Mouse (Mus musculus) MEL-GATA-1-ER (cell line): Measurements from ENCODE around the gene Brca1.
"Not testable (repeated sequence)": the region's sequence is repeated elsewhere in the genome, so short reads cannot be mapped to it uniquely, and the experiment has no call there.

ENCODE experiments used
- DNase-seq: peaks from one replicate; pipeline ENCODE4 v3.0.0-alpha.2; 2012; ENCODE audit warnings: low read depth; ENCODE audit errors: extremely low read depth

Brca1 gene

DNA sequence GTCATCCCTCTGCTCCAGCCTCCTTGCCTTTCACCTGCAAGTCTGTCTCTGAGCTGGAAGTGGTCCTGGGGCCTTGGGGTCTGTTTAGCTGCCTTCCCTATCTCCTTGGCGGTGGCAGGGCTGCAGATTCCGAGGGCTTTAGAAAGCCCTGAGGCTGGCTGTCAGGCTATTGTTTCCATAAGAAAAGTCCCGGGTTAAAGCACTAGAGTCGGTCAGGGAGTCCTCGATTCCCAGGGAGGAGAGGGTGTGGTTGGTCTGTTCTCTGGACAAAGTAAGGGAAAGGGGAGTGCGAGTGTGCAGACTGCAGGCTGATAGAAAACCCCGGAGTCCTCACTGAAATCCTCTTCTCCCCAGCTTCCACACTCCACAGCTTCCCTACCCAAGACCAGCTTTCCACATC lies 81.5 kb downstream of the Brca1 start:
- DNase-seq, result no peak

DNA sequence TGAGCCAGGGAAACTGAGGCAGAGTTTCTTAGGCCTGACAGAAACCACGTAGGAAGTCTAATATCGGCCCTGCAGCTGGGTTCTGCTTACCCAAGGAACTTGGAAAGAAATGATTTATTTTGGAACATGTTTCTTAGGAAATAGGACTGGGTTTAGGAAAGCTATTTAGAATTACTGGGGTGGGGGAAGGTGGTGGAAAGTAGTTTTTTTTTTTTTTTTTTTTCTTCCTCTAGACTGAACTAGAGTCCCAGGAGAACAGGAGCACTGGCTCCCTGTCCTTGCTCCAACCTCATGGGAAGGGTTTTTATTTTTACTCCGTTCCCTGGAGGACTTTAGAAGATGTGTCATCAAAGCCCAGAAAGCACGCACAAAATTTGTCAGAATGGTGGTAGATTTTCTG lies 82.6 kb downstream of the Brca1 start:
- DNase-seq, result no peak

DNA sequence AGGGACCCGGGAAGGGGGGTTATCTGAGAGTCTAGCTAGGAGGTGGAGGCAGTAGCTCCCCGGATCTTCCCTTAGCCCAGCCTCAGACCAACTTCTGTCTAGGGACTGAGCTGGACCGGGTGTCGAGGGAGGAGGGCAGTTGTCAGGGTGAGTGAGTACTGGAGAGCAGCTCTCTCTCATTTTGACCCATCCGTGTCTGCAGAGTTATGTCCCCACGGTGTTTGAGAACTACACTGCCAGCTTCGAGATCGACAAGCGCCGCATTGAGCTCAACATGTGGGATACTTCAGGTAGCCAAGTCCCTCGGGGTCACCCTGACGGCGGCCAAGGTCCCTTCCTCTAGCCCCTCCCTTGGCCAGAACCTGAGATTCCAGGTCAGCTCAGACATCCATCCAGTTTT lies 83.0 kb downstream of the Brca1 start:
- DNase-seq, result no peak

DNA sequence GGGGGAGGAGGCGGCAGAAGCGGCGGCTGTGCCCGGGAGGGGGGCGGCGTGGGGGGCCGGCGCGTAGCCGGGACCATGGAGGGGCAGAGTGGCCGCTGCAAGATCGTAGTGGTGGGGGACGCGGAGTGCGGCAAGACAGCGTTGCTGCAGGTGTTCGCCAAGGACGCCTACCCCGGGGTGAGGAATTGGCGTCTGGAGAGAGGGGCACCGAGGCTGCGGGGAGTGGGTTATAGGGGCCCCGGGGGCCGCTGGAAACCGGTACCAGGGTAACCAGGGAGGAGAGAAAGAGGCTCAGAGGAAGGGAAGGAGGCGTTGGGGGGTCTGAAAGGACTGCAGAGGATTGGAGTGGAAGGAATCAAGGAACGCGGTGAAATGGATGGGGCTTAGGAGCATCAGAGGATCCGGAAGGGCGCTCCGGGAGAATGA lies 83.5 kb downstream of the Brca1 start:
- no peak for DNase-seq

DNA sequence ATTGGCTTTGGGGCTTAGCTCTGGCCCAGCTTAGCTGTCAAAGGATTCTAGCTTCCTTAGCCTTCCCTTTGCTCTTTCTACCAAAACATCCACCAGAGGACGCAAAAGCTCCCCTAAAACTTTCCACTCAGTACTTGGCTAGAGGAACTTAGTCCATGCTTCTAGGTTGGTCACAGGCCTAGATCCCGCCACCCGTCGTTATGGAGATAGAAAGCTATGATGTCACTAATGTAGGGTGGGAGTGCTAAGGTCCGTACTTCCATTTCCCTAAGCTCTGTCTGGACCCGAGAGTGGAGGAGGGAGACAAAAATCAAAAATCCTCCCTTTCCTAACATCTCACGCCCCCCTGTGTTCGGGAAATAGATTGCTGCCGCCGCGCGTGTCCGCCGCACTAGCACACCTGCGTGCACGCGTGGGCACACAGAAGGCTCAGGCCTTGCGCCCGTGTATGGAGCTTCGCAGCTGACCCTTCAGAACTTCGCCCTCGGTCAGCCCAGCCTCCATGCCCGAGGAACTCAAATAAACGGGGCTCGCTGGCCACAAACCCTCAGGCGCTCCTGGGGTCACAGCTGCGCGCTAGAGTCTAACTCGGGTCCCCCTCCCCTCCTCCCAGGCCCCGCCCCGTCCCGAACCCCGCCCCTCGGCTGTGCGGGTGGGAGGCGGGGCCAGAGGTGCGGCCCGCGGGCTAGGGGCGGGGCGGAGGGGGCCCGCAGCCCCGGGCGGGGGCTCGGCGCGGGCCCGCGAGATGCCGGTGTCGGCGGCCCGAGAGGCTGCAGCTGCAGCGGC lies 84.1 kb downstream of the Brca1 start:
- peak; percentile 93 for DNase-seq

DNA sequence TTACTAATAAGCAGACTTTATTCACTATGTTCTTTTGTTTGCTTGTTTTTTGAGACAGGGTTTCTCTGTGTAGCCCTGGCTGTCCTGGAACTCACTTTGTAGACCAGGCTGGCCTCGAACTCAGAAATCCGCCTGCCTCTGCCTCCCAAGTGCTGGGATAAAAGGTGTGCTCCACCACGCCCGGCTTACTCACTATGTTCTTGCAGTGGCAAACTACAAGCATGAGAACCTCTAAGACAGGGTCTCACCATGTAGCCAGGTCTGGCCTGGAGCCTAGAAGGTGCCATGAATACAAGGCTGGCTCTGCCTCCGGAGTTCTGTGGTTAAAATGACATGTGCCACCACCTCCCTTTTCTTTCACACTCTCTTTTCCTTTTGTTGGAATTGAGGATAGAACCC lies 85.2 kb downstream of the Brca1 start:
- DNase-seq, result not testable (repeated sequence)

DNA sequence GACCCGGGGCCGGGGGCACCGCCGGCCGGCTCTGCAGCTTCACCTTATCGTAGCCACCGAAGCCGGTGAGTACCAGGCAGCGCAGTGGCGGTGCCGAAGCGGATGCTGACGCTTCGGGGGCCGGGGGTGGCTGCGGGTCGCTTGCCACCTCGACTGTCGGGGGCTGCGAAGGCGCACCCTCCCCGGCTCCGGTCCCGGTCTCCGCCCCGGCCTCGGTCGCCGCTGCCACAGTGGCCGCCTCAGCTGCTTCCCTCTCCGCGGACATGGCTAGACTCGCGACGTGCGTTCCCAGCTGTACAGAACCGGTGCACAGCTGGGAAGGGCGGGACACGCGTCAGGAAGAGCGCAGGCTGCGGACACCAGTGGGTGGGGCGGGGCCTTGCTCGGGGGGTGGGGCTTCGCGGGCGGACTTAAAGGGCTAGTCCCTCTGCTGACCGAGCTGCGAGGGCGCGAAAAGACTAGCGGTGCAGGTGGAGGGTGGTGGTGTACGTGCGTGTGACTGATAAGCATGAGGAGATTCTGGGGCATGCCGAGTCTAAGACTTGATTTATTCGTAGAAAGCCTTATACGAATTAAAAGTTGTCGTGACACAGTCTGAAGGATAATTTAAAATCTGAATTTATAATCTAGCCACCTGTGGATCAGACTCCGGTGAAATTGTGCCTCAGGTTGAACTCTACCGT lies 85.7 kb downstream of the Brca1 start, which contains the start of gene Vat1:
Gene Vat1 (minus strand): TSS at position 362 of the 683 bp plus-strand sequence.
- no peak for DNase-seq

DNA sequence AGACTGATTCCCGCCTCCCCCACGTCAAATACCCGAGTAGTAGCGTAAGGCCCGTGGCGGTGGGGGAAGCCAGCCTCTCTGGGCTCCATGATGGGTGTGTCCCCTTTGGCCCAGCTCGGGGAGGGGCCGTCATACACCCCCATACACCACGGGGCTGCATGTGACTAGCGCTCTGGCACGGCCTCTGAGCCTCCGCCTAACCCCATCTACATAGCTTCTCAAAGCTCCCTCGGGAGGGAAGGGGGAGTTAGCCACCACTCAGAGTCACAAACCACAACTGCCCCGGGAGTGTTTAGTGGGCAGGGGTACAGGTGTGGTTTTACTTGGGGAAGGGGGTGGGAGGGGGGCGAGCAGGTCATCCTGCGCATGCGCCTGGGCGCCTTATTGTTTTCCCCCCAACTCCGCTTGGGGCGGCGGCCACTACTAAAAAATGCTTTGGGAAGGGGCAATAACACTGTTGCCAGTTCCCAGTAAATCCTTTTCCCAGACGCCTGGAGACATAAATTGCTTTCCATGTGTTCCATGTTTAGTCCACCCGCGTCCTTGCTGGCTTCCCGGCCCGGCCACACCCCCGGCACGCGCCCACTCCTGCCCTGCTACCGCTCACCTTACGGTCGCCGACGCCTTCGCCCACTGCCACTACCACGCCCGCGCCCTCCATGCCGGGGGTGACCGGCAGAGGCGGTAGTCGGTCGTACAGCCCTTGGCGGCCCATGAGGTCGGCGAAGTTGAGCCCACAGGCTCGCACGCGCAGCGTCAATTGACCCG lies 86.5 kb downstream of the Brca1 start:
- no peak for DNase-seq

DNA sequence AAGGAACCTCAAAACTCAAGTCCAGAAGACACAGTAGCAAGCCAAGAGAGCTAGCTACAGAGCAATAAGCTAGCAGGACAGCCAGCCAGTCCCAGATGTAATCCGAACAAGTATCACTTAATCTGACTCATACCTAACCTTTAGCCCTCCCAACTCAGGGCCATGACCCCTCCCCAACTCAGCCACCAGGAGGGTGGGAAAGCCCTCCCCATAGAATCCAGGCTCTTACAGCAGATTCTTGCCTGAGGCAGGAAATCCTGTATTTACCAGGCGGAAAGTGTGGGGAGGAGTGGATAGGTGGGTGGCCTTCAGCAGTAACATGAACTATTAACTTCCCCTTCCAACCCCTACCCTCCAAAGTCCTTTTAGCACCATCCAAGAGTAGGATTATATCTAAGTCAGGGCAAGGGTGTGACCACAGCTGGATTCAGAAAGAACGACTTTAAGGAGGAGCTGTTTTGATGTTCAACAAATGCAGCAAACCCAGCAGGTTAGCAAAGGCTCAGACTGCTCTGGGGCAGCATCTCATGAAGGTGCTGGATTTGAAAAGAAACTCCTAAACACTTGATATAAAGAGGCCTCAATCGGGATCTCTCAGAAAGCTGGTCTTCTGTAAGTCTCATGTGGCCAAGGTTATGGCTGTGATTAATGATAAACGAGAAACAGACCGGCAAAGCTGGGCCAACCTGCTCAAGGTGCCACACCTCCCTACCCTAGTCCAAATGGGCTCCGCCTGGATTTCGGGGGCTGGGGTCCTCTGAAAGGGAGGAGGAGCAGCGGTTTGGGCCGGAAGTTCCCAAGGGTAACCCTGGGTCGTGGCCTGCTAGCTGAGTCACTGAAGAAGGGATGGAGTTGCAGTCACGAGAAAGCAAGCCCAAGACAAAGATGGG lies 87.3 kb downstream of the Brca1 start, which contains the start of gene Rnd2:
Gene Rnd2 (plus strand): TSS at position 789 of the 890 bp plus-strand sequence.
- DNase-seq, result no peak

DNA sequence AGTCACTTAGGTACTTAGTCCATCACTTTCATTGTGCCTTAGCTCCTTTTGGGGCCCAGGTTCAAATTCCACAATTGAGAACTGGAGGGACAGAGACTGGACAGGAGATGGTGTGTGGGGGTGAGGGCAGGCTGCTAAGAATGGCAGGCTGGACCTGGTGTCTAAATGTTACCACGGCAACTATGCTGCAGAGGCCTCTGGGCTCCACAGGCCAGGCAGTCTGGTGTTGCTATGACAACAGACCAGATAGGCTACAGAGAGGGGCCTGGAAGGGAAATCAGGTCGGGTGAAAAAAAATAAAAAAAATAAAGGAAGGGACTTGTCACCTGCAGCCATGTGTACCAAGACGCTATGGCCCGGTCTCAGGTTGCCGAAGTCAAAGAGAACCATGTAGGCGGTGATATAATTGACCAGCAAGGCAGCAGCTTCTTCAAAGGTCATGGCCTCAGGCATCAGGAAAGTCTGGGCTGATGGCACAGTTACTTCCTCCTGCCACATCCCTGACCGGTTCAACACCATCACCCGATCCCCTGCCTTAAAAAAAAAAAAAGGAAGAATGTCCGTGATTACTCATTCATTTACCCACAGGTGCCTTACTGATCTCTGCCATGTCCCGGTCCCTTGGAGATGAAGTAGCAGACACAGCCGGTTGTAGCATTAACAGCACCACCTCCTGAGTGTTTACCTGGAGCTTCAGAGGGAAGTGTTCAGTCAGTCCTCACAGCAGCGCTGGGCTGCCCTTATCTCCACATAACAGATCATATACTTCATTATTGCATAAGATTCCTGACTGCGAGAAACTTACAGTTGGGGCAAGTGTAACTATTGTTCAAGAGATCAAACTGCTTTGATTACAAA lies 88.9 kb downstream of the Brca1 start:
- no peak for DNase-seq

DNA sequence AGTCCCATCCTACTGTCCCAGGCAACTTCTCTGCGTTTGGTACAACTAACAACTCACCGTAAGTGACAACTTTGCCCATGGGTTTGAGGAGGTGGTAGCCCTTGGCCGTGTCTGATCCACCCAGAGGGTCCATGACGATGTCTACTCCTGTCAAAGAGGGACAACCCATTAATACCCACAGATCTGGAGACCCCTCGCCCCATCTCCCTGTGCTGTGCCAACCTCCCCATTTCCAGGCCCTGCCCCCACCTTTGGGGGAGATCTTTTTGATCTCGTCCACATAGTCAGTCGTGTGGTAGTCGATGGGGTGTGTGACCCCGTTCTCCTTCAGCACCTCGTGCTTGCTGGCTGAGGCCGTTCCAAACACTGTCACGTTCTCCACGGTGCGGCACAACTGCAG lies 89.6 kb downstream of the Brca1 start:
- no peak for DNase-seq

DNA sequence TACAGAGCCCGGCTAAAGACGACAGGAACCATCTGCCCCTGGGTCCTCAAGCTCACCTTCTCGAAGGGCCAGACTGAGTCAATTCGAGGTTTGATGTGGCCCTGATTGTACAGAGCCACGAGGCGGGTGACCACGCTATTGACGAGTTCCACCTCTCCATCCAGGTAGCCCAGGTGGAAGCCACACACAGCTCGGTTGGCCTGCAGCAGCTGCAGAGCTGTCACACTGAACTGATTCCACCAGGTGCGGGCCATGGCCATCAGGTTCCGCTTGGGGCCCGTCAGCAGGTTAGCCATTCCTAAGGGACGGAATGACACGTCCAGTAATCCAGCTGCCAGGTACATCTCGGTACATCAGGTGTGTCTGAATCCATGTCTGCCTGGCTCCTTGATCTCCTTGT lies 91.4 kb downstream of the Brca1 start:
- DNase-seq, result no peak

DNA sequence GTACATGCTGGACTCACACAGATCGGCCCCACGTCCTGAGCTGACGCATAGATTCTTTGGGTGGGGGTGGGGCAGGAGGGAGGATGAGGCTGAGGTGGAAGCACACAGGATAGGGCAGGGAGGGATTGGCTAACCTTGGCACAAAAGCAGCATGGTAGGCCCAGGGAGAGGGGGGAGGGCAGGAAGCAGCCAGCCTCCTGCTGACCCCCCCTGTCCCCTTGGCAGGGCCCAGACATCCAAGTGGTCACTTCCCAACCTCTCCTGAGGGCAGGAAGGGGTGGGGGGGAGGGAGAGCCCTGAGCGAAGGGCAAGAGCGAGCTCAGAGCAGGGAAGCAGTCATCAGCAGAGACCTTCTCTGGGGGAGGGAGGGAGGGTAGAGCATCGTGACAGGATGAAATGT lies 92.0 kb downstream of the Brca1 start:
- no peak for DNase-seq

DNA sequence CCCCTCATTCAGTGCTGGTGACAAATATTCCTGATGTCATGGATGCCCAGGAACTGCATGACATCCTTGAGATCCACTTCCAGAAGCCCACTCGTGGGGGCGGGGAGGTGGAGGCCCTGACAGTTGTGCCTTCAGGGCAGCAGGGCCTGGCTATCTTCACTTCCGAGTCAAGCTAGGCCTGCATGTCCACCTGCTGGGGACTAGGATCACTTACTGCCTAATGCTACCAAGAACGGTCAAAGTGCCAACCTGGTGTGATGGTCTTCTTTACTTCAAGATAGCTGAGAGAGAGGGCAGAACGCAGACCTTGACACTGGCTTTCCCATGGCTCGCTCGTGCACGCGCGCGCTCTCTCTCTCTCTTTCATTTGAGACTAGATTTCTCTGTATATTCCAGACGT lies 93.5 kb downstream of the Brca1 start:
- DNase-seq, result no peak

DNA sequence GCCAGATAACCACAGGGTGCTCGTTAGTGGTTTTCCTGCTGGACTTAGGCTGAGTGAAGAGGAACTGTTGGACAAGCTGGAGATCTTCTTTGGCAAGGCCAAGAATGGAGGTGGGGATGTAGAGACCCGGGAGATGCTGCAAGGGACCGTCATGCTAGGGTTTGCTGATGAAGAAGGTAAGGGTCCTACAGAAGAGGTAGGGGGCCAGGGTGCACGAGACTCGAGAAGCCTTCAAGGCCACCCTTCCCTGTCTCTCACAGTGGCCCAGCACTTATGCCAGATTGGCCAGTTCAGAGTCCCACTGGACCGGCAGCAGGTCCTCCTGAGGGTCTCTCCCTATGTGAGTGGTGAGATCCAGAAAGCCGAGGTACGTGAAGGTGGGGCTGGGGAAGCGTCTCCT lies 94.1 kb downstream of the Brca1 start:
- no peak for DNase-seq

DNA sequence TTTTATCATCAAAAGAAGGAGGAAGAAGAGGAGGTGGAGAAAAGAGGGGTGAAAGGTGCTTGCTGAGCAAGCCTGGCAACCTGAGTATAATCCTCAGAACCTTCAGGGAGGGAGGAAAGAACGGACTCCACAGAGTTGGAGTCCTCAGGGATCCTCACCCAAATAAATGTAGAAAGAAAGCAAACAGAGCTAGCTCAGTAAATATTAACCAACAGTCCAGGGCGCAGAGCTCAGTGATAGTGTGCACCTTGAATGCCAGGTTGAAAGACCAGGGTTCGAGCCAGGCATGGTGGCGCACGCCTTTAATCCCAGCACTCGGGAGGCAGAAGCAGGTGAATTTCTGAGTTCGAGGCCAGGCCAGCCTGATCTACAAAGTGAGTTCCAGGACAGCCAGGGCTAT lies 96.1 kb downstream of the Brca1 start:
- no peak for DNase-seq

DNA sequence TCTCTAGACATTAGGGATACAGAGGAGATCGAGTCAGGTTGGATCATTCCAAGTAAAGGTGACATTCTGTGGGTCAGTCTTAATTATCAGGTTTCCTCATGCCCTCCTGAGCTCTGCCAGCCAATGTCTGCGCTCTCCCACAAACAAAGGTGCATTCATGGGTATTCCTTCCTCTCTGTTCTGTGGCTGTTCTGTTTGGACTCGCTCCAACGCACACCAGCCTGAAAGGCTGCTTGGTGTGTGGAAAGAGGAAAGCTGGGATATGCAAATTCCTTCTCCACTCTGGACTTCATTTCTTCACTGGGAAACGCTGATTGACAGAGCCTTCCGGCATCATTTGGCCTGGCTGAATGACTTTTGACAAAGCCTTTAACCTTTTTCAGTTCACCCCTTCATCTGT lies 97.1 kb downstream of the Brca1 start:
- no peak for DNase-seq

DNA sequence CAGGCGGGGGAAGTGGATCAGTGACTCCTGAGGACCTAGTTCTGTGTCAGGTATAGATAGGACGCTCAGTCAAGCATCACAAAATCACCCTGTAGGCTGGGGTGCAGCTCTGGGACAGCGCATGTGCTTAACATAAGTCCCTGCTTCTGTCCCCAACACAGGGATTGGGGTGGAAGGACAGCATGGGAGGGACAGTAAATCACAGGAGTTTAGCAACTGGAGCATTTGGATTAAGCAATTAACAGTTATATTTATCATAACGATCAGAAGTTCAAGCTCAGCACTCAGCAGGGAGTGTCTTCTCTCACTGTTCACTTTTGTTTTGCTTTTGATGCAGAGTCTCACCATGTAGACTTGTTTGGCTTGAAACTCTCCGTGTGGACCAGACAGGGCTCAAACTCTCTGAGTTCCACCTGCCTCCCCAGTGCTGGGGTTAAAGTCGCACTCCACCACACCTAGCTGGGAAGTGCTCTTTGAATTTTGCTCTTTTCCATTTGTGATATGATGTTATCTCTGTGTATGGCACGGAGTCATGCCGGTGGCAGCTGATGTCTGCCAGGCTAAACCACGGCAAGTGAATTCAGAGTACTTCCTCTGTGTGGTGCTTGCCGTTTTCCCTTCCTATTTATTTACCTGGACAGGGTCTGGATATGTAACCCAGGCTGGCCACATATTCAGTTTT lies 99.5 kb downstream of the Brca1 start:
- no peak for DNase-seq

DNA sequence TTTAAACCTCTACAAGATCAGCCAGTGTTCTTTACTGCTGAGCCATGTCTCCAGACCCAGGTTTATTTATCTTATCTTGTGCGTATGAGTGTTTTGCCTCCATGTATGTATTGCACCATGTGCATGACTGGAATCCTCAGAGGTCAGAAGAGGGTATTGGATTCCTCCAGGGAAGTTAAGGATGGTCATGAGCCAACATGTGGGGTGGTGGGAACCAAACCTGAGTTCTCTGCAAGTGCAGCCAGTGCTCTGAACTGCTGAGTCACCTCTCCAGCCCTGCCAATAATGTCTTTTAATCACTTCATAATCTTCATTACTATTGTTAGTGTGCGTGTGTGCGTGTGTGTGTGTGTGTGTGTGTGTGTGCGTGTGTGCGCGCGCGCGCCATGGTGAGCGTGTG lies 100.2 kb downstream of the Brca1 start:
- DNase-seq, result no peak

DNA sequence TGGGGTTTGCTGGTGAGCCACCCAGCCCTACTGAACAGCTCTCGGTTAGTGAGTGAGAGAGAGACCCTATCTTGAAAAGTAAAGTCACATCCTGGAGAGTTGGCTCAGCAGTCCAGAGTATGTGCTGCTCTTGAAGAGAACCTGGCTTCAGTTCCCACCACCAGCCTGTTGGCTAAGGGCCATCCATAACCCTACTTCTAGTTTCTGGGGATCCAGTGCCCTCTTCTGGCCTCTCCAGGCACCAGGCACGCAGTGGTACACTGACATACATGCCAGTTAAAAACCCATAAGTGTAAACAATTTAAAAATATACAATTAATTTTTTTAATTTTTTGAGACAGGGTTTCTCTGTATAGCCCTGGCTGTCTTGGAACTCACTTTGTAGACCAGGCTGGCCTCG lies 101.4 kb downstream of the Brca1 start:
- DNase-seq, result no peak
